Mouse (Mus musculus) olfactory bulb, adult 2 months (tissue): ENCODE measurements around the gene Eps8l2.

ENCODE experiments used
- CTCF ChIP-seq: fragments of 200-500 bp; IDR thresholded peaks from 2 replicates; pipeline ENCODE4 v1.5.1; 2012; ENCODE audit warnings: low read depth, mild to moderate bottlenecking, low read length, moderate library complexity; ENCODE audit not compliant: insufficient read depth
- POLR2A ChIP-seq: fragments of 200-500 bp; IDR thresholded peaks from 2 replicates; pipeline ENCODE4 v1.6.1; 2012; ENCODE audit warnings: mild to moderate bottlenecking, low read depth, low read length, moderate library complexity; ENCODE audit not compliant: insufficient read depth

- no peak for TF ChIP-seq CTCF
- TF ChIP-seq POLR2A = no peak
Observed at GRCm38 (mm10) chr7:141374399-141374798, 35.7 kb downstream of the Eps8l2 start.
